Mouse (Mus musculus) ES-Bruce4 (cell line): ENCODE measurements at regions not wholly inside any gene's neighbourhood (a gene's known extent, or its start where the extent isn't known, plus 50 kb on each side); places are given as distances from the start of the nearest gene placed in this dataset.

Experiments used
- CTCF ChIP-seq: IDR thresholded peaks from one replicate; pipeline ENCODE4 v1.8.1; 2011; ENCODE audit warnings: low read depth, low read length
- EP300 ChIP-seq: IDR thresholded peaks from 2 replicates; pipeline ENCODE4 v1.6.1; 2011; ENCODE audit warnings: low read depth, low read length; ENCODE audit not compliant: insufficient read depth
- POLR2A ChIP-seq: IDR thresholded peaks from one replicate; pipeline ENCODE4 v1.8.1; 2011; ENCODE audit warnings: low read length; ENCODE audit not compliant: insufficient read depth

GRCm38 (mm10) chr8:41623841-41624240 lies 207.0 kb upstream of the Frg1 start:
- no peak for TF ChIP-seq POLR2A
- no peak for TF ChIP-seq EP300
- no peak for TF ChIP-seq CTCF
